Mouse (Mus musculus) megakaryocyte, adult 5-6 weeks (primary cell): ENCODE data around the gene Lgr6. TPM values are rescaled to one million over a fixed set of nuclear protein-coding genes. Genes with fewer than 3 reads are reported as not detected.

Source experiments
- ATAC-seq: 2 replicates; pipeline ENCODE4 v1.8.0; 2016; ENCODE audit warnings: mild to moderate bottlenecking, inconsistent platforms; ENCODE audit not compliant: poor library complexity, severe bottlenecking
- total RNA-seq, 2 experiments: library from RNA; stranded (forward) in 1 of 2; stranded (reverse) in 1 of 2; fragments of 153-499, 151-499 nt in 1 of 2; fragments of 221-1000, 200-1000 nt in 1 of 2; gene quantifications; 2 replicates each; pipeline versions ENCODE4 v1.2.3 to v1.2.4; 2015 to 2017

Gene Lgr6
- total RNA-seq, 2 experiments from 2014 or later: not detected

DNA sequence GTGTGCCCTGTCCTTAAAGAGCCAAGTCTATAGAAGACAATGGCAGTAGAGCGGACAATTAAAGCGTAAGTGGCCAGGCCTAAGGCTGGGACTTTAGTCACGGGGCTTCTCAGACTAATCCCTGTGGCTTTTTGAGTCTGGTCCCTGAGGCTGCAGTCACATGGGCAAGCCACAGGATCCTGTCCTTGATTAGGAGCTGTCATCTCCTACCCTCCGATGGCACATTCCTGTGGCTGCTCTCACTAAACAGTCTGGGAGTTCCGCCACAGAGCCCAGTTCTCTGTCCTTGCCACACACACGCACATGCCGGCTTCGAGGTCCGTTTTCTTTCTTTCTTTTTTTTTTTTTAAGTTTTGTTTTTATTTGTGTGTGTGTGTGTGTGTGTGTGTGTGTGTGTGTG, 21.6 kb downstream of the Lgr6 start:
- no peak for ATAC-seq

DNA sequence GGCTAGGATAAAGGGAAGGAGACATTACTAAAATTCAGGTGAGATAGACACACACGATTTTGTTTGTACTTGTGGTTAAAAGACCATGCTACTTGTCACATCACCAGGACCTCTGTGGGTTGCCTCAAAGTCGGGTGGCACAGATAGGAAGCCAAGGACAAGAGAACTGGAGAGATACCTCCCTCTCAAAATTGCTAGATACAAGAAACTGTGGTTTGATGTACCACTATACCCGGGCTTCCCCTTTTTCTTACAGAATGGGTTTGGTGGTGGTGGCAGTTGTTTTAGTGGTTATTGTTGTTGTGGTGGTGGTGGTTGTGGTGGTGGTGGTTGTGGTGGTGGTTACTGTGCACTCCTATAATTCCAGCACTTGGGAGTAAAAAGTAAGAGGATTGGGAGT, 22.8 kb downstream of the Lgr6 start:
- ATAC-seq: no peak

GRCm38 (mm10) chr1:135079021-135079420, 26.1 kb downstream of the Lgr6 start:
- no peak for ATAC-seq

DNA sequence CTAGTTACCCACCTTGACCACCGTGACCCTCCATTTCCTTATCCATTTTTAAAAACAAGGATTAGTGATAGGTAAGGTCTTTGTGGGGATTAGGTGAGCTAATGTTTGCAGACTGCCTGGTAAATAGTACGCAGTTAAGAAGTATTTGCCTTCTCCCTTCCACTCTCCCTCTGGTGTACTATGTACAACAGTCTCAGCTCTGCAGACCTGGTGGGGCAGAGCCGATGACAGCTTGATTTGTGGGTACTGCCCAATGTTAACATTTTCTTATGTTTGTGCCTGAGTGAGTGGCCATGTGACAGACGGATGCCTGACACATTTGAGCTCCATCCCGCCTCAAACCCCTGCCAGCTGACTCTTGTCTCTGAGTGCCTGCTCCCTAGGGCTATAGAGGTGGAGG, 28.6 kb downstream of the Lgr6 start:
- ATAC-seq: no peak

- no peak for ATAC-seq
These were observed 29.8 kb downstream of the Lgr6 start for GRCm38 (mm10) chr1:135075270-135075669.

- ATAC-seq: no peak
These were observed 32.4 kb downstream of the Lgr6 start for GRCm38 (mm10) chr1:135072643-135073042.

- ATAC-seq: no peak
These were observed 35.2 kb downstream of the Lgr6 start for GRCm38 (mm10) chr1:135069841-135070240.

- ATAC-seq: no peak
These were observed 40.6 kb downstream of the Lgr6 start for GRCm38 (mm10) chr1:135064525-135064924.

DNA sequence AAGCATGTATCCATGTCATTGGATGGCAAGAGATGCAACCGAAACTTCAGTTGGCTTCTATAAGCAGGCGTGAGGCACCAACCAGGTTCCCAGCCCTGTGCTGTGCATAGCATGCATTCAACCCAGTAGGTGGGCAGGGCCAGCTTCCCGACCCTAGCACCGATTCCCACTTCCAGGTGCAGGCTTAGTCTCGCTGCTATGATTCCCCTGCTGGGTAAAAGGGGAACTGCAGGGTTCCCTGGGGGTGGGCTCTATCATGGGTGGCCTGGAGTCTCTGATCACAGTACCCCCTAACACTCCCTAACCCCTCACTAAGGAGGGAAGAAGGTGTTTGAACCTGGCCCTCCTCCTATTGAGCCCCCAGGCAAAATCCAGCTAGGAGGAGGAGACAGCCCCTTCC, 42.1 kb downstream of the Lgr6 start:
- no peak for ATAC-seq

DNA sequence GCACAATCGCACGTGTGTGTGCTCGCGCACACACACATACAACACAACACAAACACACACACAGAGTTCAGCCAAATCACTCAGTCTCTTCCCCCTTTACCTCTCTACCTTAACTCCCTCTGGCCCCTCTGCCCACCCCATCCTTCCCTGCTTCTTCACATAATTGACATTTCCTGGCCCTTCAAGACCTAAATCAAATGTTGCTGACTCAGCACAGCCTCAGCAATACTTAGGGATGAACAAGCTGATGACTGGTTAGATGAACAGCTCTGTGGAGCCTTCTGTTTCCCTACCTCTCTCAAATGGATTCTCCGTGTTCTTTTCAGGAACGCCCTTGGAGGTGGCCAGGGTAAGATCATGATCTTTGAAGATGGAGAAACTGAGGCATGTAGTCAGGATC, 43.8 kb downstream of the Lgr6 start:
- ATAC-seq: no peak

GRCm38 (mm10) chr1:135060174-135060573, 44.9 kb downstream of the Lgr6 start:
- no peak for ATAC-seq

DNA sequence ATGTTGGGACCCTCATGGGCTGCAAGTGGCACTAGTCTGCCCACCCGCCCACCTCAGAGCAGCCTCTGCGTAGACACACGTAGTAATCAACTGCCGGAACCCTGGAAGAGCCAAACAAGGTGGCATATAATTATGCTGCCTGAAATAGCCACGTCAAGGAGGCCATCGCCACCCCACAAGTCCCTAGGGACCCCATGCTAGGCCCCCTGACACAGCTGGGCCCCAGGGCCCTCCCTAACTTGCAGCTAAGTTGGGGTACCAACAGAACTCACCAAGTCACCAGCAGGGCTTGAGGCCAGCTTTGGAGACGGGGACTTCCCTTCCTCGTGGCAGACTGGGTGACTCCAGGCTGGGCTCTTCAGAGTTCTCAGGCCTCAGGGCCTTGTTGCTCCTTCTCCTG, 48.2 kb downstream of the Lgr6 start:
- ATAC-seq: no peak

DNA sequence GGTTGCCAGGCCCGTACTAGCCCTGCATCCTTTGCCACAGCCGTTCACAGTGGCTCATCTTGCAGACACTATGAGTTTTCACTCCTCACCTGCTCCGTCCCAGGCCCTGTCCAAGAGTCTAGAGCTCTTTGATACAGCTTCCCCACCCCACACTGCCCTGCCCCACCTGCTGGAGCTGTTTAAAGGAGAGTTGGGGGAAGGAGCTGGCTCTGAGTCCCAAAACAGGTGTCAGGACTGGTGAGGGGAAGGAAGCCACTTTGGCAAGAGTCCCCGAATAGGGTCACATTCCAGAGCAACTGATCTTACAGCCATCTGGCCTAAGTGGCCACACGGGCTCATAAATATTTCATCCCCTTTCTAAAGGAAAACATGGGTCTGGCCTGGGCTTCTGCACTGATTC, 51.0 kb downstream of the Lgr6 start:
- no peak for ATAC-seq

GRCm38 (mm10) chr1:135044439-135044838, 60.6 kb downstream of the Lgr6 start:
- ATAC-seq: no peak

DNA sequence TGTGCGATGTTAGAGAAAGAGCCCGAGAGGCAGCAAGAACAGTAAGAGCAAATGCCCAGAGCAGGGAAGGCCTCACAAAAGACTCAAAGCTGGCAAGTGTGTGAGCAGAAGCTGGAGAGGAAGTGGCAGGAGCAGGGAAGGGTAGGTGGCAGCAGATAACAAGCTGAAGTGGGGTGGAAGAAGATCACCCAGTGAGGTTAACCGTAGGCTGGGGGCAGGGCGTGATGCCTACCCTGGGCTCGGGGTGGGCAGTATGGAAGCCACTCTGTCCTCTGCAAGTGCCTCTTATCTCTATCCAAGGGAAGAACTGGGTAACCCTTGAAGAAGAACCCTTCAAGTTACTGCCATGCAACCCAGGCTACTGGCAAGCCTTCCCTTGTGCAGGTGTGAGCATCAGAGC, 68.8 kb downstream of the Lgr6 start:
- no peak for ATAC-seq

GRCm38 (mm10) chr1:135032658-135033057, 72.4 kb downstream of the Lgr6 start:
- no peak for ATAC-seq

- no peak for ATAC-seq
These were observed 75.0 kb downstream of the Lgr6 start for GRCm38 (mm10) chr1:135030121-135030520.

DNA sequence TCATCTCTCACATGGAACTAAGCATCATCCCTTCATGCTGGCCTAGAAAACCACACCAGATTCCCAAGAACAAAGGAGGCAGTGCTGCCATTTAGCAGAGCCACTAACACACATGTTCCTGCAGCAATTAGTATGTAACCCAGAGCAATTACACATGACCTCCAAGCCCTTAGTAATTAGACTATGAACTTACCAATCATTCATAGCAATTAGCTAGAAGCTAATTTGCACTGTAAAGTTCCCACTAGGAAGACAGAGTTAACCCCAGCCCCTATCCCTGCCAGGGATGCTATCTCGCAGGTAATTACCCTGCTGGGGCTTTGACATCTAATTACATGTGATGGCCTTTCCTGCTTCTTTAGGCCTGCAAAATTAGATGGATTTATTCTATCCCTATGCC, 78.8 kb downstream of the Lgr6 start:
- ATAC-seq: no peak

DNA sequence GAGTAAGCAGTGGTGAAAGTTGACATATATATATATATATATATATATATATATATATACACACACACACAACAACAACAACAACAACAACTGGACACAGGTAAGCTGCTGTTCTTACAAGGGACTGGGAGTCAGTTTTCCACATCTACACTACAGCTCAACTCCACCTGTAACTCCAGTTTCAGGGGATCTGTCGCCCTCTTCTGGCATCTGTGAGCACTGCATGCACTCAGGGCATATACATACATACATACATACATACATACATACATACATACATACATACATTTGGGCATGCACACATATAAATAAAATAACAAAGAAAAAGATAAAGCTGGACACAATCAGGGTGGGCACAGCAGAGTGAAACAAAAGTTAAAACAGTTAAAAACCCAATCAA, 81.5 kb downstream of the Lgr6 start:
- ATAC-seq: no peak

GRCm38 (mm10) chr1:135021936-135022335, 83.1 kb downstream of the Lgr6 start:
- ATAC-seq: no peak

DNA sequence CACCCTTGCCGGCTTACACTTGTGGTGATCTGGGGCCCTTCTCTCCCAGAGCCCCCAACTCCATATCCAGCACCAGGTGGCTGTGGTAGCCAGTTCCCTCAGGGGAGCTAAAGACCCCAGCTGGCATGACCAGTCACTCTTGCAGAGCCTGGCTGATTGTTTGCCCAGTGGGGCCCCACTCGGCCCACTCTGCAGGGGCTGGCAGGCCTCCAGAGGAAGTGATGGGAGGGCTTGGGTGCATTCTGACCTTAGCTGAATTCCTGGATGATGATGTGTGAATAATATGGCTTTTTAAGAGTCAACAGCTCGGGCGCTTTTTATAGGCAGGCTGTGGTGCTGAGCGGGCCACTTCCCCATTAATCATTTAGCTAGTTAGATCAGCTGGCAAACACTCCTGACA, 84.1 kb downstream of the Lgr6 start:
- no peak for ATAC-seq

DNA sequence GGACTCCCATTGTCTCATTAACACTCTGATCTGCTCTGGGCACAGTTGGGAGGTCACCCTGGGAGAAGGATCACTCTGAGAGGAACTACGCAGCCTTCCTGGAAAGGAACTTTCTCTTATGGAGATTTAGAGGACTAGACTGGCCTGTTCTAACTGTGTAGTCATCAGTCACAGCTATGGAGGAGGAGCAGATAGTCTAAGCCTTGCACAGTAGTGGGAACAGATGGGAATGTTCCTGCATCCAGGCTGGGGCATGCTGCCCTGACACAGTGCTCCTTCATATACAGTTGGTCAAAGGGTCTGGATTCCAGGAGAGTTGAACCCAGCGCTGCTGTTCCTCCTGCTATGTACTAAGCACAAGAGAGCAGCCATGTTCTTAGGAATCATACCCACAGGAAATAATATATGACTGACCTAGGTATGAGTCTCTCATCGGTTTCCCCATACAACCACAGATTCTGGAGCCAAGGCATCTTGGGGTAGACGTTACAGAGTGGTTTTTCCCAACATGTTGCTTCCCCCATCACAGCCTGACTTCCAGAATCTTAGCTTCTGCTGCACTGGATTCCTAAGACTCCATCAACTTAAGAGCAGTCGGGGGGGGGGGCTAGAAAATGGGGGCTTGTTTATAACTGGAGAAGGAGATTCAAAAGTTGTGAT, 84.7 kb downstream of the Lgr6 start:
- ATAC-seq: no peak

DNA sequence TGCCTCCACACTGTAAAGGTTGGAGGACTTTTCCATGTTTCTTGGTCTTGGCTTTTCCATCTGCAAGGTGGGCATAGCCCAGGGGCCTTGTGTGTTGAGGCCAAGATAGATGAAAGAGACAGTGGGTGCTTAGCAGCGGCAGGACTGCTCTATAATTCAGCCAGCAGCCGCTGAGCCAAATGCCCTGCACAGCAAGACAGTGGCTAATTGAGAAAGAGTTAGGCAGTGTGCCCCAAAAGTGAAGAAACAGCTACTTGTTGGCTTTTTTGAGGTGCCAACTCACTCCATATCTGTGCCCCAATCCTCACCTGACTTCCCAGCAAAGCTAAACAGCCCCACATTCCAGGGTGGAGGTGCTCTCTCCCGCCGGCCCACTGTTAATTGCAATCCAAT, 85.3 kb downstream of the Lgr6 start:
- ATAC-seq: no peak
